Mouse (Mus musculus) forebrain, embryonic 15.5 days (tissue): ENCODE measurements at regions not wholly inside any gene's neighbourhood (a gene's known extent, or its start where the extent isn't known, plus 50 kb on each side); places are given as distances from the start of the nearest gene placed in this dataset.
A peak's percentile ranks its signal among the peaks of the same experiment; 100 is the strongest.

Experiments
- ATAC-seq: fragments of 200-750 bp; cut with Nextera tagmentation; replicated peaks from 2 replicates; pipeline ENCODE4 v1.8.0; 2017; ENCODE audit warnings: mild to moderate bottlenecking, moderate TSS enrichment, moderate library complexity
- H3K27ac ChIP-seq: fragments of 300-500 bp; sonication (generic); replicated peaks from 2 replicates; pipeline ENCODE4 v1.5.1; 2015; ENCODE audit warnings: mild to moderate bottlenecking, inconsistent platforms
- H3K27me3 ChIP-seq: fragments of 300-500 bp; sonication (generic); 2 replicates; pipeline ENCODE4 v1.6.1; 2015; ENCODE audit warnings: inconsistent platforms
- H3K36me3 ChIP-seq: fragments of 300-500 bp; sonication (generic); 2 replicates; pipeline ENCODE4 v1.6.1; 2015; ENCODE audit warnings: mild to moderate bottlenecking, inconsistent platforms
- H3K4me1 ChIP-seq: fragments of 300-500 bp; sonication (generic); 2 replicates; pipeline ENCODE4 v1.6.1; 2015; ENCODE audit warnings: inconsistent platforms
- H3K4me2 ChIP-seq: fragments of 300-500 bp; sonication (generic); replicated peaks from 2 replicates; pipeline ENCODE4 v1.6.1; 2015; ENCODE audit warnings: mild to moderate bottlenecking, inconsistent platforms
- H3K4me3 ChIP-seq: fragments of 300-500 bp; sonication (generic); 2 replicates; pipeline ENCODE4 v1.5.1; 2015; ENCODE audit warnings: mild to moderate bottlenecking, inconsistent platforms
- H3K9ac ChIP-seq: fragments of 300-500 bp; sonication (generic); replicated peaks from 2 replicates; pipeline ENCODE4 v1.6.1; 2015; ENCODE audit warnings: mild to moderate bottlenecking, inconsistent platforms
- H3K9me3 ChIP-seq: fragments of 300-500 bp; sonication (generic); 2 replicates; pipeline ENCODE4 v1.6.1; 2016; ENCODE audit warnings: inconsistent platforms
- WGBS: fragments of 180-500 bp; shearing (Covaris S2); methylation state at CpG from one replicate; pipeline ENCODE4 v1.1.7; 2015; ENCODE audit warnings: mixed read lengths; 5-methylcytosine and 5-hydroxymethylcytosine counted together

GRCm38 (mm10) chr1:125236948-125237594 is 198.5 kb downstream of the Actr3 start:
- H3K4me3 ChIP-seq: no peak overlapping the region
- no peaks in the 10 kb centered on the region for H3K27me3 ChIP-seq
- 81% methylated on average over 10 of the region's 10 CpGs for WGBS
- H3K4me1 ChIP-seq: no peaks in the 10 kb centered on the region
- no peaks in the 10 kb centered on the region for H3K9me3 ChIP-seq
- no peaks in the 10 kb centered on the region for H3K36me3 ChIP-seq
- no peak for ATAC-seq
- no peak overlapping the region for H3K4me2 ChIP-seq
- no peak overlapping the region for H3K27ac ChIP-seq
- no peak overlapping the region for H3K9ac ChIP-seq

DNA sequence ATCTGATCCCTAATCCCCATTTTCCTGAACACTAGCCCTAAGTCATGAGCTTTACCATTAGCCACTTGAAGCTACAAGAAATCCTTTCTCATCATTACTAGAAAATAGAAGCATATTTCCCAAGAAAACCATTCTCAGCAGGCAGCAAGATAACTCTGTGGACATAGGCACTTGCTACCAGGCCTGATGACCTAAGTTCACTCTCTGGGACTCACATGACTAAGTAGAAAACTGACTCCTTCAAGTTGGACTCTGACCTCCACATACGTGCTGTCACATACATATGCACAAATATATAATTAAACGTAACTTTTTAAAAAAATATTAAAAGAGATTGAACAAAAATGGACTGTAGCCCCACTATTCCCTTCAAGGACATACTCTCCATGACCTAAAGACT is 200.8 kb downstream of the Actr3 start:
- Histone ChIP-seq H3K36me3 (no peaks in the 10 kb centered on the region), H3K4me3 (no peak overlapping the region), H3K9me3 (no peaks in the 10 kb centered on the region), H3K4me2 (no peak overlapping the region), H3K27ac (no peak overlapping the region), H3K9ac (no peak overlapping the region), H3K4me1 (no peaks in the 10 kb centered on the region), H3K27me3 (no peaks in the 10 kb centered on the region)
- WGBS: 93% methylated on average over 2 of the region's 2 CpGs
- ATAC-seq: no peak

DNA sequence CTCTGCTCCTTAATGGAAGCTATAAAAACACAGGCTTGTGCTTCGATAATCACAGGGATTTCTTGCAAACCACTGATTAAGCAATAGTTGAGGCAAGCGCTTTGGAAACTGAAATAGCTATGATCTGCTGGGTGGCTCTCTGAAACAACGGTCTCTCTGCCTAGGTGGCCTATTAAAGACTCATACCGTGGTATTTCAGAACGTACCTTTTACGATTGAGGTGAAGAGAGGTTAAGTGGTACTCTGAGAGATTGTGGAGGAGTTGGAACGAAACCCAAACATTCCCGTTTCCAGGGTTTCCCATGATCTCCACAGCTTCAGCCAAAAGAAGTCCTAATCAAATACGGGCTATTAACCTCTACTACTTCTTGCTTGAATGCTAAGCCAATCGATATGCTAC is 212.2 kb downstream of the Actr3 start:
- ATAC-seq: no peak
- Histone ChIP-seq H3K9ac (no peak overlapping the region), H3K27me3 (no peaks in the 10 kb centered on the region), H3K27ac (no peak overlapping the region), H3K36me3 (no peaks in the 10 kb centered on the region), H3K4me3 (no peak overlapping the region), H3K4me1 (no peaks in the 10 kb centered on the region), H3K9me3 (no peaks in the 10 kb centered on the region), H3K4me2 (no peak overlapping the region)
- WGBS: 87% methylated on average over 10 of the region's 10 CpGs

- Histone ChIP-seq H3K4me2 (no peak overlapping the region), H3K36me3 (no peaks in the 10 kb centered on the region), H3K9ac (no peak overlapping the region), H3K27ac (no peak overlapping the region), H3K4me1 (no peaks in the 10 kb centered on the region), H3K27me3 (no peaks in the 10 kb centered on the region), H3K9me3 (no peaks in the 10 kb centered on the region), H3K4me3 (no peak overlapping the region)
- ATAC-seq: 0 out of 2 replicates have a peak, but pooled peaks have one; percentile 32
- 53% methylated on average over 6 of the region's 6 CpGs for WGBS
Measured at GRCm38 (mm10) chr1:125216192-125216591, 219.3 kb downstream of the Actr3 start.

- no peaks in the 10 kb centered on the region for H3K9me3 ChIP-seq
- H3K4me1 ChIP-seq: no peaks in the 10 kb centered on the region
- 70% methylated on average over 1 of the region's 1 CpGs for WGBS
- no peak overlapping the region for H3K9ac ChIP-seq
- H3K36me3 ChIP-seq: no peaks in the 10 kb centered on the region
- H3K4me3 ChIP-seq: no peak overlapping the region
- no peak for ATAC-seq
- H3K27ac ChIP-seq: no peak overlapping the region
- H3K27me3 ChIP-seq: no peaks in the 10 kb centered on the region
- H3K4me2 ChIP-seq: no peak overlapping the region
Measured at GRCm38 (mm10) chr1:125187091-125187490, 248.4 kb downstream of the Actr3 start.

- Histone ChIP-seq H3K4me1 (no peaks in the 10 kb centered on the region), H3K27ac (no peak overlapping the region), H3K27me3 (no peaks in the 10 kb centered on the region), H3K9ac (no peak overlapping the region), H3K4me3 (no peak overlapping the region), H3K9me3 (no peaks in the 10 kb centered on the region), H3K4me2 (no peak overlapping the region), H3K36me3 (no peaks in the 10 kb centered on the region)
- WGBS: 92% methylated on average over 15 of the region's 15 CpGs
- no peak for ATAC-seq
Measured at GRCm38 (mm10) chr1:125176124-125176937, 259.2 kb downstream of the Actr3 start.

- ATAC-seq: no peak
- Histone ChIP-seq H3K27ac (no peak overlapping the region), H3K4me2 (no peak overlapping the region), H3K9ac (no peak overlapping the region), H3K4me1 (no peaks in the 10 kb centered on the region), H3K36me3 (no peaks in the 10 kb centered on the region), H3K4me3 (no peak overlapping the region), H3K27me3 (no peaks in the 10 kb centered on the region), H3K9me3 (no peaks in the 10 kb centered on the region)
- WGBS: 94% methylated on average over 13 of the region's 13 CpGs
Measured at GRCm38 (mm10) chr1:125174725-125175124, 260.8 kb downstream of the Actr3 start.

DNA sequence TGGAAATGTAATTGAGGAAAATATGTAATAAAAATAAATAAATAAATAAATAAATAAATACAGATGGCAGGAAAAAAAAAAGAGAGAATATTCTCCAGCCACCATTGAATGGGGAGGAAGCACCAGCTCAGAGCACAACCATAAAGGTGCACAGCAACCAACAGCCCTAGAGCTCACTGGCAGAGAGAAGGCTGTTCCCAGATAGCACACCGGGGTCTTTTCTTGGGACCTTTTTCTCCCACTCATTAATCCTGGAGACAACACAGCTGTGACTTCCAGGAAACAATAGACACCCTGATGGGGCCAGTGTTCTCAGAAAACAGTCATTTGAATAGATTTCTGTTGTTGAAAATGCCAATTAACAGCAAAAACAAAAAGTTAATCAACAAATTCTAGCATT is 263.1 kb downstream of the Actr3 start:
- 14% methylated on average over 1 of the region's 1 CpGs for WGBS
- H3K36me3 ChIP-seq: no peaks in the 10 kb centered on the region
- H3K4me2 ChIP-seq: no peak overlapping the region
- no peaks in the 10 kb centered on the region for H3K4me1 ChIP-seq
- H3K9me3 ChIP-seq: no peaks in the 10 kb centered on the region
- no peak overlapping the region for H3K9ac ChIP-seq
- ATAC-seq: no peak
- H3K4me3 ChIP-seq: no peak overlapping the region
- no peak overlapping the region for H3K27ac ChIP-seq
- no peaks in the 10 kb centered on the region for H3K27me3 ChIP-seq

DNA sequence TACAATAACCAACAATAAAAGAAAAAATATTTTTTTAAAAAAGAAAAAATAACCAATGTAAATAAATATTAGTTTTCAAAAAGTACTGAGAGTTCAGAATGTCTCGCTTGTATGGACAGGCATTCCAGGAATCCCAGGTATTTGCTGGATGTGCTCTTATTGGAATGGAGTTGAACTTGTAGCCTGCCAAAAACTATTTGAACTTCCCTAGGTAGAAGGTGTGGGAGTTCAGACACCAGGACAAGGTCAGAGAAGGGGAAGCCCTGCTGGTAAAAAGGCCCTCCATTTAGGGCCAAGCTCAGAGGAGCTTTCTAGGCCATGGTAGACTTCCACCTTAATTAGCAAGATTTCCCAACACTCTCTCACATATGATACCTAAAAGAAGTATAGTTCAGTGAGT is 270.3 kb downstream of the Actr3 start:
- no peak overlapping the region for H3K4me2 ChIP-seq
- H3K27me3 ChIP-seq: no peaks in the 10 kb centered on the region
- H3K9me3 ChIP-seq: no peaks in the 10 kb centered on the region
- no peak overlapping the region for H3K4me3 ChIP-seq
- H3K9ac ChIP-seq: no peak overlapping the region
- no peaks in the 10 kb centered on the region for H3K4me1 ChIP-seq
- no peak for ATAC-seq
- no peak overlapping the region for H3K27ac ChIP-seq
- WGBS: 89% methylated on average over 1 of the region's 1 CpGs
- H3K36me3 ChIP-seq: no peaks in the 10 kb centered on the region

- Histone ChIP-seq H3K9ac (no peak overlapping the region), H3K4me1 (no peaks in the 10 kb centered on the region), H3K27me3 (no peaks in the 10 kb centered on the region), H3K4me2 (no peak overlapping the region), H3K4me3 (no peak overlapping the region), H3K36me3 (no peaks in the 10 kb centered on the region), H3K27ac (no peak overlapping the region), H3K9me3 (no peaks in the 10 kb centered on the region)
- 71% methylated on average over 4 of the region's 4 CpGs for WGBS
- ATAC-seq: no peak
Measured at GRCm38 (mm10) chr1:125158481-125158880, 277.0 kb downstream of the Actr3 start.

DNA sequence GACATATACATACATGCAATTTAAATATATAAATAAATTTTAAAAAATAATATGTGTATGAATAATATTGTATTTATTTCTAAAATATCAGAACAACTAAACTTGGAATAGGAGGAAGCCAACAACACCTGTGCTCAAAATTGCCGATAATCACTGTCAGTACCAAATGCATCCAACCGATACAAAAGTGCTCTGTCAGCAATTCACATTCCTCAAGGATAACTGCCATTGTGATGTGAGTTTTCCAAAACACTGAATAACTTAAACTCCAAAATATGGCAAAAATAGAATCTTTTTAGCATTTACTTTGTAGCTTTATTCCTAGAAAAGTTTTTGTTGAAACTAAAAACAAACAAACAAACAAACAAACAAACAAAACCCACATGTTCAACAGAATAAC is 279.4 kb downstream of the Actr3 start:
- no peak for ATAC-seq
- Histone ChIP-seq H3K4me3 (no peak overlapping the region), H3K36me3 (no peaks in the 10 kb centered on the region), H3K9me3 (no peaks in the 10 kb centered on the region), H3K27ac (no peak overlapping the region), H3K9ac (no peak overlapping the region), H3K27me3 (no peaks in the 10 kb centered on the region), H3K4me2 (no peak overlapping the region), H3K4me1 (no peaks in the 10 kb centered on the region)
- 86% methylated on average over 2 of the region's 2 CpGs for WGBS

DNA sequence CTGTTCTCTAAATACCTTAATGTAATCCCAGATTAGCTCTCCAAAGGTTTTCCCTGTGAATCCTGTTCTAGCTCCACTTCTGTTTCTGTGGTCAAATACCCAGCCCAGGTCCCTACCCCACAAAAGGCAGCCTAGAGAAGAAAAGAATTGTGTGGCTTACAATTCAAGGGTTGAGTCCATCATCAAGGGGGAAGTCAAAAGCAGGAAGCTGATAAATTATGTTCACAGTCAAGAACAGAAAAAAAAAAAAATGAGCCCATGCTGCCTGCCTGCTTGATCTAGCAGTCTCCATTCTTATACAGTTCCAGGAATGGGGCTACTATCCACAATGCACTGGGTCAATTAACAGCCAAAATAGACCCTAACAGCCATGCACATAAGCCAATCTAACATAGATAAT is 285.7 kb downstream of the Actr3 start:
- ATAC-seq: no peak
- H3K36me3 ChIP-seq: no peaks in the 10 kb centered on the region
- H3K27me3 ChIP-seq: no peaks in the 10 kb centered on the region
- no peaks in the 10 kb centered on the region for H3K9me3 ChIP-seq
- no peak overlapping the region for H3K4me2 ChIP-seq
- no peak overlapping the region for H3K4me3 ChIP-seq
- no peaks in the 10 kb centered on the region for H3K4me1 ChIP-seq
- no peak overlapping the region for H3K9ac ChIP-seq
- H3K27ac ChIP-seq: no peak overlapping the region

DNA sequence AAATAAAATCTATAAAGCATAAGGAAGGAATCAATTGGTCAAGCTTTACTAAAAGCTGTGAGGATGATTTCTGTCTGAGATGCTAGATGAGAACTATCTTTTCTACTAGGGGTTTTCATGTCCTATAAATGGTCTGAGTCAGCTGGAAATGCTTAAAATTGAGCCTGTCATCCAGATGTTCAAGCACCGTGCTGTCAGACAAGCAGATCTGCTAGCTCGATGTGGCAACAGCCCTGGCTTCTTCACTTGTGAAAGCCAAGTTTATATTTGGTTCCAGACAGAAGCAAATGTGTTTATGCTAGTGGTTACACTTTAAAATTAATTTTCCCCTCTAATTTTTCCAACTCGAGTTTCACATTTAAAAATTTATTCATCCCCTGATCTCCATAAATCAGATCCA is 311.7 kb downstream of the Actr3 start:
- Histone ChIP-seq H3K9ac (no peak overlapping the region), H3K27me3 (no peaks in the 10 kb centered on the region), H3K27ac (no peak overlapping the region), H3K36me3 (no peaks in the 10 kb centered on the region), H3K4me2 (no peak overlapping the region), H3K4me3 (no peak overlapping the region), H3K4me1 (no peaks in the 10 kb centered on the region), H3K9me3 (no peaks in the 10 kb centered on the region)
- no peak for ATAC-seq
- 74% methylated on average over 3 of the region's 3 CpGs for WGBS
